Mouse (Mus musculus): ENCODE results near the gene Slc4a1ap.
"Not testable (repeated sequence)": the region's sequence is repeated elsewhere in the genome, so short reads cannot be mapped to it uniquely, and the experiment has no call there.

Slc4a1ap gene

DNA sequence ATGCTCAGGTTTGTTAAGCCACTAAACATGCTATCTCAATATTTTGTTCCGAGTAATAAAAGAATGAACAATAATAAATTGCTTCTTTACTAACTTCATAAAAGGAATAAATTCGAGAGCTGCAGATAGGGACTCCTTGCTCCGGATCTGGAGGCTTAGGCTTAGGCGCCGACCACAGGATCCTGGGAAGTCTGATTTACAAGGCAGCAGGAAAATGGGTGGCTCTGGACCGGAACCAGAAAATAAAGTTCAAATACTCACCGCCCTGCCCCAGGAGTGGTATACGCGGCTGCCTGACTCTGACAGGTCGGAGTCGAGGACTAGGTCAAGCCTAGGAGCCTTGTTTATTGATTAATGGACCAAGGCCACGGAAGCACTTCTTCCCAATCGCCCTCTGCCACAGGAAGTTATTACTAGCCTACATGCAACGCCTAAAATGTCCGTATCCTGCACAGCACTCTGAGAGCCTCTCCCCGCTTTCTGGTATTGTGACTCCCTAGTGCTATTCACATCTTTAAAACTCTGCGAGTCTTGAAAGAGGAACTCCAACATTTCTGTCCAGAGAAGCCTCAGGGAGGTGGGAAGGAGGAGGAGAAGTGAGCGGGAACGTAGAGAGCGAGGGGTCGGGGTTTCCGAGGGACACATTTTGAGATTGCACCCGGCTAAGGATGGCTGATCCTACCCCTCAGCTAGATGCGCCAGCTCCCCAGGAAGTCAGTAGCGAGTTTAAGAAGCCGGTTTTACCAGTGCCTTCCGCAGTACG lies at the start of gene Slc4a1ap:
Gene Slc4a1ap (plus strand): TSS at position 642 of the 763 bp plus-strand sequence.
- peak; percentile 44 to 53 for DNase-seq (ENCODE audit: low spot score in 2 of 2)

DNA sequence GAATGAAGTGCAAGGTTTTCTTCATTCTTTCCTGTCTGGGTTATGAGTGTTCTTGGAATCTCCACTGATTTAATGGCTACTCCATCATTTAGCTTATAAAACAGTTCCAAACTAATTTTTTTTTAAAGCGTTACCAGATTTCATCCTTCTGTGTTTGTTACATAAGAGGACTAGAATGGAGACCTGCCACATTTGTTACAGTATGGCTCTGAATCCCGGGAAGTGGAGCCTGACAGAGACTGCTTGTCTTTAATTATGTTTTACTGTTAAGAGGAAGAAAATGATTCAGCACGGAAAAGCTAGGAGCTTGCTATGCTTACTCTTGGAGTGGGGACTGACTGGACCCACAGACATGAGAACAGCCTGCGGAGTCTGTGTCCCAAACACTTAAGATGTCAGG lies 46.3 kb upstream of the Slc4a1ap start:
- DNase-seq (ENCODE audit: low spot score in 2 of 2) = no peak

DNA sequence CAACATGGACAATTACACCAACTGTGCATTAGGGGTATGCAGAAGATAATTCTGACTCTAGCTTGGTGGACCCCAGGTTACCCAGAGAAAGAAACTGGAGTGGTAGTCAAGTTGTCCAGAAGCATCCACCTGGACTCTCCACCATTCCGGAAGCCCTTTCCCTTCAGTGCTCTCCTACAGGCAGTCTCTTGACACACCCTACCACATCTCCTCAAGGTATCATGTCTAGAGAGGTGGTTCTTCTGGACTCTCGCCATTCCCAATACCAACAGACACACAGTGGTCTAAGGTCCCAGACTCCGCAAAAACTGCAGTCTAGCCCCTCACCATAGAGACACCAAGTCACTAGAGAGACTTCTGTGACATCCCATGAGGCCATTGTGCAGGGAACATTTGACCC lies 41.4 kb upstream of the Slc4a1ap start, which contains the start of gene 4930548H24Rik:
Gene 4930548H24Rik (plus strand): TSS at position 301 of the 400 bp plus-strand sequence.
- no peak for DNase-seq (ENCODE audit: low spot score in 2 of 2)

DNA sequence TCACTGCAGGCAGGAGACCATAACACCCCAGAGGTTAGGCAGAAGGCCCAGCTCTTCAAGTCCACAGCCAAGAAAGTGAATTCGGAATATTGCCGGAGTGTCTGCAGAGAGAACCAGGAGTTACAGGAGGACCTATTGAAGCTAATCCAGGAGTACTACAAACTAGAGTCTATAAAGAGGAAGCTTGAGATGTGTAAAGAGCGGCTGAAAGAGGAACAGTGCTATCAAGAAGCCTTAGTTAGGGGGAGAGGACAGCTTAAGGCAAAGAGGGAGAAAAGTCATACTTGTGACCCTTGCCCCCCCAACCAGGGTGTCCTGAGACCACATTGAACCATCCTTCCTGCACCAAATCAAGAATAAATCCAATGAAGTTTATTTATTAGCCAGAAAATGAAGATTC lies 38.9 kb upstream of the Slc4a1ap start:
- no peak for DNase-seq (ENCODE audit: low spot score in 2 of 2)

DNA sequence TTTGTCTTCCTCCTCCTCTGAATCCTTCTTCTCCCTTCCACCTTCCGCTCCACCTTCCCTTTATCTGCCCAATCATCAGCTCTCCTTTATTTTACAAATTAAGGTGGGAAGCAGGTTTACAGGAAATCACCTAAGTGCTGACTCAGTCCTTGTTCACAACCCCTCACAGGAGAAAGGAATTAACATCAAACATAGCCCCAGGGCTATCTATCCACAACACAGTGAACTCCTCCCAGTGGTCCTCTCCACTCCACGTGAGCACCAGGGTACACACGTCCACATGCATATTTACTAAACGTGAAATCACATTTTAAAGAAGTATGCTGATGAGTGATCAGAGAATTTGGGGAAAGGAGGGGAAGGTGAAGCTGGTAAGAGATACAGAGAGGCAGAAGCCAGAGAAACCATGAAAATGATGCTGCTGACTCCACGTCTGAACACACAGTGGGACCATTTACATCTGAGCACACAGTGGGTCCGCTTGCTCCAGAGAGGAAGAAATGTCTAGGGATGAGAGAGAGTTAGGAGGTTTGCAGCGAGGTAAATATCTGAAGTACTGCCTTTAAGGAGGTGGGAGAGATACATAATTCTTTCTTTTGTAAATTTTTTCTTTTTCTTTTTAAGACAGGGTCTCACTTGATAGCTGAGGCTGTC lies 37.6 kb upstream of the Slc4a1ap start:
- no peak for DNase-seq (ENCODE audit: low spot score in 2 of 2)

DNA sequence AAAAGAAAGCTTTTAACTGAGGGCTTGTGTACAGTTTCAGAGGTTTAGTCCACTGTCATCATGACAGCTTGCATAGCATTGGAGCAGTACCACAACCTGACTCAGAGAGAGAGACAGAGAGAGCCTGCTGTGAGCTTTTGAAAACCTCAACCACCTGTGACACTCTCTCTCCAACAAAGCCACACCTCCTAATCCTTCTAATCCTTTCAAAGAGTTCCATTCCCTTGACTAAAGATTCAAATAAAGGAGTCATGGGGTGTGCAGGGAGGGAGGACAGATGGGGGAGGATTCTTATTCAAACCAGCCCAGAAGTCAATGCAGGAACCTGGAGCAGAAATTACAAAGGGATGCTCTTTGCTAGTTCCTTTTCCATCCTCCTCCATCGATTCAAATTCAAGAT lies 34.8 kb upstream of the Slc4a1ap start:
- no peak for DNase-seq (ENCODE audit: low spot score in 2 of 2)

DNA sequence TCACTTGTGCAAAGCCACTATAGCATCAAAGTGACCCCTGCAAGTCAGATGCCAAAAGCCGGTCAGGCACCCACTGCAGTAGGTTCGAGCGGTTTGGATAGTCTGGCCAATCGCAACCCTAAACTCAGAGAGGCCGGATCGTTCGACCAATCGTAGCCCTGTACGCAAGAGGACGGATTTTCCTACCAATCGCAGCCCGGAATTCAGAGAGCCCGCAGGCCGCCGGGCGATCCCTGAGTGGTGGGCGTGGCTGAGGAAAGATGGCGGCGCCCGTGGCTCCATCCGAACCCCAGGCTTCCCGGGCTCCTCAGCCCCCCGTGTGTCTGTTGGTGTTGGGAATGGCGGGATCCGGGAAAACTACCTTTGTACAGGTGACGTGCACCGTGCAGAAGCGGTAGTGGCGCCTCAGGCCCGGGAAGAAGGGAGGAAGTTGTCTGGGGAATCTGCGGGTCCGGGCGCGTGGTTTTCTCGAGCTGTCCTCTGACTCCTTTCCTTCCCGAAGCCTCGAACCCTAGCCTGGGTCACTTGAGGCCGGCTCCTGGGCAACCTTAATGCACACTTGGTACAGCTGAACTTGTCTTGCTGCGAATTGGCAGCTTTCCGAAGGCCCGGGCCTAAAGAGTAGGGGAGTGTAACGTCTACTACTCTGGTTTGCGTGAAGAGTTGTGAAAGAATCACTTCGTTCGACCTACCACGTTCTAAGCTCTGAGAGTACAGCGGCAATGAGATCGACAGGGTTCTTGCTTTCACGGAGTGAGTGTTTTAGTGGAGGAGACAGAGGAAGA lies 32.1 kb upstream of the Slc4a1ap start, which contains the start of gene Gpn1:
Gene Gpn1 (plus strand): TSS at position 229 of the 785 bp plus-strand sequence.
- peak; percentile 88 to 93 for DNase-seq (ENCODE audit: low spot score in 2 of 2)

DNA sequence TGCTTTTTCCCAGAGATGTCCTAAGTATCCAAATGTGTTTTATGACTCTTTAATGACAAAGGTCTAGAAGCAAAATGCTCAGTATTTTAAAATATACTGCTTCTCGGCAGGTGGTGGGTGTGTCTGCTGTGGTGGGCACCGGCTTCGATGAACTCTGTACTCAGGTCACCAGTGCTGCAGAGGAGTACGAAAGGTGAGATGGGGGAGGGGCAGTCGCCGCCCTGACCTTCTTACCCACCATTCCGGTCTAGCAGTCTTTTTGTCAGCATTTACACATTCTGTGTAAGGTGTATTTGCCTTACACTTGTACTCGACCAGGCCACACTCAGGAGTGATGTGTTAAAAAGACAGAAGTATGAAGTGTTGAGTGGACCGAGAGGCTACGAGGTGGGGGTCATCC lies 22.0 kb upstream of the Slc4a1ap start:
- DNase-seq (ENCODE audit: low spot score in 2 of 2) = no peak

DNA sequence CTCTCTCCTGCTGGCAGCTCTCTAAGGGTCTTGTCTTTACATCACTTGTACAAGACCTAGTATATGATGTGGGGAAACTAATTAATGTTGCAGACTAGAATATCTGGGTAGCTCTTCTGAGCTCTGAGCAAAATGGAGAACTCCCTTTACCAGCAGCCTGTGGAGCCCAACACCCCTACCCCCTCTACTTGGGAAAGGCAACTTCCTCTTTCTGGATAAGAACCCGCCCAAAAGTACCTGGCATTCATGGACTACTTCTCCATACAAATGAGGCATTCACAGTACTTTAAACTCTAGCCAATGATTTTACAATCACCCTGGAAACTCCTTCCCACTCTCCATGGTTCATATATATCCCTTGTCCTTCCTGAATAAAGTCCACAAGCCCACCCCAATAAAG lies 14.3 kb upstream of the Slc4a1ap start:
- no peak for DNase-seq (ENCODE audit: low spot score in 2 of 2)

DNA sequence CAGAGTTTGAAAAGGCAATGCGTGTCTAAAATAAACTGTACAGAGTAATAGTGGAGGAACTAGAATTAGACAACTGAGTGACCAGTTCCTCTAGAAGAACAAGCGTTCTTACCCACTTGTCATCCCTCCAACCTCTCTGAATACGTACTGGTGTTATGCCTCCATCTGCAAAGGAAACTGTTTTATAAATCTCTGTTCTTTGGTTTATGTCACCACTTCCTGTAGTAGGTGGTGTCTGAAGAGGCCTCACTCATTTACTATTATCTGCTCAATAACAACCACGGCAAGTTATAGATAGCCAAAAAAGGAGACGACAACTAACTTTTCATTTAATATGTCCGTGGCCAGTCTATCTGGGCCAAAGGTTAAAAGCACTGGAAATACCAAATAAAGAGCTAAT lies 6.2 kb upstream of the Slc4a1ap start:
- no peak for DNase-seq (ENCODE audit: low spot score in 2 of 2)

DNA sequence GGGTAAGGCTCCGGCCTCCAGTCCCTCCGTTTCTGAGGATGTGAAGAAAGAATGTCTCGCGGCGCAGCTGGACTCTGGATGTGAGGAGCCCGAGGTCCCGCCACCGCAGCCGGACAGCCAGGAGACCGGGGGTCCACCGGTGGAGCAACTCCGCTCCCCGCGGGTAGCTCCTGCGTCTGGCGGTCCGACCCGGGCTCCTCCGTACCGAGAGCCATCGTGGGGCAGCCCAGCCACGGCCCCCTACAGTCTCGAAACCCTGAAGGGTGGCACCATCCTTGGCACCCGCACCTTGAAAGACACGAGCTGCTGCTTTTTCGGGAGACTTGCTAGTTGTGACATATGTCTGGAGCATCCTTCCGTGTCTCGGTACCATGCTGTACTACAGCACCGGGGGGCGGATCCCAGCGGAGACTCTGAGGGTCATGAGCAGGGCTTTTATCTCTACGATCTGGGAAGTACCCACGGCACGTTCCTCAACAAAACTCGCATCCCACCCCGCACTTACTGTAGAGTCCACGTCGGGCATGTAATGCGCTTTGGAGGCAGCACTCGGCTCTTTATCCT lies 404 bp downstream of the Slc4a1ap start:
- DNase-seq (ENCODE audit: low spot score in 2 of 2) = no peak

DNA sequence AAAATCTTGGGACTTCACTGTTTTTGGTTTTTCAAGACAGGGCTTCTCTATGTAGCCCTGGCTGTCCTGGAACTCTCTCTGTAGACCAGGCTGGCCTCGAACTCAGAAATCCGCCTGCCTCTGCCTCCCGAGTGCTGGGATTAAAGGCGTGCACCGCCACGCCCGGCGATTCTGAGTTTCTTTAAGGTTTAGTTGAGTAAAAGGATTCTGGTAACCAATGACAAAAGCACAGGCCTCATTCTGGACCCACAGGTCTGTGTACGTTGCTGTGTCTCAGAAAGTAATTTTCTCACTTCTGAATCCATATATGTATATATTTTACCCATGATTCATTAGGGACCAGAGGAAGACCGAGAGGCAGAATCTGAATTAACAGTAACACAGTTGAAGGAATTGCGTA lies 912 bp downstream of the Slc4a1ap start, which contains the start of gene Supt7l:
Gene Supt7l (minus strand): TSS at position 101 of the 400 bp plus-strand sequence.
- not testable (repeated sequence) for DNase-seq (ENCODE audit: low spot score in 2 of 2)

DNA sequence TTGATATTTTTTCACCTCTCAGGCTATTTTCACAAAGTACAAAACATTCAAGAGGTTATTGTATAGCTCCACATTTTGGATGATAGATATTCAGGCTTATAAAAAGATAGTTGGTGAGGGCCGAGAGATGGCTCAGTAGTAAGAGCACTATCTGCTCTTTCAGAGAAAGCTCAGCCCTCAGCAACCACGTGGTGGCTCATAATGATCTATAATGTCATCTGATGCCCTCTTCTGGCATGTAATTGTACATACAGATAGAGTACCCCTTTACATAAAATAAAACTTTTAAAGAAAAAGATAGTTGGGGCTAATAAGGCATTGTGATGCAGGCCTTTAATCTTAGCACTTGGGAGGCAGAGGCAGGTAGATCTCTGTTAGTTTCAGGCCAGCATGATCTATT lies 1.8 kb downstream of the Slc4a1ap start:
- no peak for DNase-seq (ENCODE audit: low spot score in 2 of 2)

DNA sequence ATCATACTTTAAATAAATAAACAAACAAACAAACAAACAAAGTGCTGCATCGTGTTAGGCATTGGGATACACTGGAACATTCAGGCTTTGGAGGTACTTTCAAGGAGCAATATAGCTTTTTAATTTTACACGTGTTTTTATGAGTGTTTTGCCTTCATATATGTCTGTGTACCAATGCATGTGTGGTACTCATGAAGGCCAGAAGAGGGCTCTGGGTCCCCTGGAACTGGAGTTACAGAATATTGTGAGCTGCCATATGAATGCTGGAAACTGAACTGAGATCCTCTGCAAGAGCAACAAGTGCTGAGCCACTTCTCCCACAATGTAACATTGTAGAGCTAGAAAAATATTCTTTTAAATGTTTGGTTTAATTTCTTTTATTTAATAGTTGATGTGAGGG lies 8.4 kb downstream of the Slc4a1ap start:
- no peak for DNase-seq (ENCODE audit: low spot score in 2 of 2)

DNA sequence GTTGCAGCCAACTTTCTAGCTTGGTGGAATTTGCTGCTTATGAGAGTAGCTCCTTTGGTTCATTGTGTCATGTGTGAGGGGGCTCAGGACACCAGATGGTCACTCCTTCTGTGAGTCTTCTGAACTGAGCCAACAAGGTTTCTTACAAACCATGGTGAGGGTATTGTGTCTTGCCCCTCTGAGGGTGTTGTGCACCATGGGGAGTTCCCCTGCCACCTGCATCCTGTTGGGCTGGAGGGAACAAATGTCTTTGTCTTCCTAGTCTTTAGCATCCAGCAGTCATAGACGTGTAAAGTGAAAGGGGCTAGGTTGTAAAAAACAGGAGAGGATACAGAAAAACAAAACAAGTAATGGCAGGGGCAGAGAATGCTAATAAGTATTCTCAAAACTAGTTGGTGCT lies 32.6 kb downstream of the Slc4a1ap start:
- no peak for DNase-seq (ENCODE audit: low spot score in 2 of 2)

DNA sequence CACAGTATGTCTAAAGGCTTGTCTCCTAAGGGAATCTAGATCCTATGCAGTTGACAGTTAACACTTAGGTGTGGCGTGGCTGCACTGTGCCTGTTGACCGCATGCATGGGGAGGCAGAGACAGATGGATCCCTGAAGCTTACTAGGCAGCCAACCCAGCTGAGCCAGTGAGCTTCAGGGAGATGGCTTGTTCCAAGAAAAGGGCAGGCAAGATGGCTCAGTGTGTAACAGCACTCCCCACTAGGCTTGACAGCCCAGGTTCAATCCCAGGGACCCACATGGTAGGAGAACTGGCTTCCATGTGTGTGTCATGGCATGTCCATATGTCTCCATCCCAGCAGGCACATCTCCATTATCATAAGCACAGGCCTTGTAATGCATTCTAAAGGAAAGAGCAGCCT lies 33.6 kb downstream of the Slc4a1ap start:
- DNase-seq (ENCODE audit: low spot score in 2 of 2) = no peak

DNA sequence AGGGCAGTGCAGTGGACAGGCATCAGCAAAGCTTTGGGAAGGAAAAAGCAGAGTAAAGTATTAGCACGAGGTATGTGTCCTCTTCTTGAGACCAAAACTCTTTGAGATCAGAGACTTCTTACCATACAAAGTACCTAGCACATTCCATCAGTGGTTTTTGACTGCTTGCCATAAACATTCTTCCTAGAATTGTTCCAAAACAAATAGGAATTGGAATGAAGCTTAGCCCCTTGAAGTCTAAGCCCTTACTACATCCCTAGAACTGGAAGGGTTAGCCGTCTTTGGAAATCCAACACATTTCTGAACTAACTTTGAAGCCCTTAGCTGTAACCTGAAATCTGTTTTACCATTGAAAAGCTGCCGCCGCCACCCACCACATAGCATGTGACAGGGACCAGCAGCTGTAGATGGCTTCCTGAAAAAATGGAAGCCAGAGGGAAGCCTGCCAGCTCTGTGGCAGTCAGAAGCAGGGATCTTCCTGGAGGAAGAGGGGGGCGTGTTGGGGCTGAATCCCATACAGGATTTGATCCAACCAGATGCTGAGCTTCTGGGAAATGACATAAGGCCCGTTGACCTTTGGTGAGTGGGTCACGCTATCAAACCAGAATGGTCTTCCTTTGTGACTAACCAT lies 35.4 kb downstream of the Slc4a1ap start:
- peak; percentile 49 to 70 for DNase-seq (ENCODE audit: low spot score in 2 of 2)

DNA sequence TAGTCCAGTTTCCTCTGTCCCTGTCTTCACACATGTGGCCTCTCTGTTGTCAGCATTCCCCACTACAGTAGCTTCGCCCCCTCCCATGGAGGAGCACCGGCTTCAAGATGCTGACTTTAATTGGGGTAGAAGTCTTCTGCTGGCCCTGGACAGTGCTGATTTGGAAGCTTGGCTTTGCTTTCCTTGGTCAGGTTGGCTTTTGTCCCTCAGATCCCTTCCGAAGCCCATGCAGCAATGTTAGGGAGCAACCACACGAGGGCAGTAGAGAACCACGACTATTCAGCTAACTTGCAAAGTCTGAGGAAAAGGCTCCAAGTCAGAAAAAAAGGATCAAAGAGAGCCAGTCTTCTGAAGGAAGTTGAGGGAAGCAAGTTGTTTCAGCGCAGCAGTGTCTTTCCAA lies 36.7 kb downstream of the Slc4a1ap start:
- DNase-seq (ENCODE audit: low spot score in 2 of 2) = peak in 1 of 2 experiments; percentile 45

DNA sequence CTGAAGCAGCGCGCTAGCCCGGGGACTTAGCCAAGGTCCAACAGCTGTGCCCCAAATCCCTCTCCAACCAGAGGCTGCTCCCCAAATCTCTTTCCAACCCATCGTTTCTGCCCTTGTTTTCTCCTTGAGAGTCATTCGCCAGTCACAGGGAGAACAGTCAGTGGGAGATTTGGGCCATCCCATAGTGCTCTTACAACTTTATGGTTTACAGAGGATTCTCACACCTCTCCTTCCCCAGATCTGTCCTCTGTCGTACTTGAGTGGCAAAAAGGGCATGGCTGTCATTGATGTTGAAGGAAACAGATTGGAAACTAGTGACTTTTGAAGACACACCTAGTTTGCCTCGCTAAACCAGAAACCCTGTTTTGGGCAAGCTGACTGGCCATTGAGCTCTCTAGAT lies 37.1 kb downstream of the Slc4a1ap start:
- no peak for DNase-seq (ENCODE audit: low spot score in 2 of 2)

DNA sequence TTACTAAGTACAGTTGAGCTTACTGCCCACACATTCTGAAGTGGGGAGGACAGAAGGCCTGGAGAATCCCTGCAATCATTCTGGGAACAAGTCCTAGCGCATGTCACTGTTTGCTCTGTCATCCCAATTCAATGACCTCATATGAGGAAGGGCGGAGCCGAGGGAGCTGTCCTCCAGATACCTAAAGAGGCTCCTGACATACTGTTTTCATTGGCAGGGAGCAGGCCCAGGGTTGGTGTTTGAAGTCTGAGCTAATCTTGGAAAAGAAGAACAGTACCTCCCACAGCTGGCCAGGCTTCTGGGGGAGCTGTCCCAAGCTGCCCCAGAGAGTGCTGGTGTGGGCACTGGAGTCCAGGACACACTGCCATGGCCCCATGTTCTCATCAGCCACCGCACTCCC lies 38.2 kb downstream of the Slc4a1ap start:
- DNase-seq (ENCODE audit: low spot score in 2 of 2) = peak in 1 of 2 experiments; percentile 32

DNA sequence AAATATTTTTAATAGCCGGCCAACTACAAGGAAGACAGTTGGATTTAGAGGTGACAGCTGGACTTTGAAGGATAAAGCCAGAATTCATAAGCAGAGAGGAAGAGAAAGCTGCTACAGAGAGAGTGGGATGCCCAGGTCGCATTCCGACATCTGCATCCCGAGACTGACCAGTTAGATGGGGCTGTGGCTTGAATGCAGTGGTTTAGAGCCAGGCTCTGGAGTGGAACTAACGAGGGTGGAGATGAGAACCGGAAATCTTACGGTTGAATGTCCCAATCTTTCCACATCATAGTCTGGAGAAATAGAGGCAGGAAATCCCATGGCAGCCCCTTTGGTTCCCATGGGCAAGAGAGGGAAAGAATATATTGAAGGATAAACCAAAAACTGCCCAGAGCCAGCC lies 39.2 kb downstream of the Slc4a1ap start:
- no peak for DNase-seq (ENCODE audit: low spot score in 2 of 2)
